Mouse (Mus musculus) liver, postnatal 0 days (tissue): Measurements from ENCODE around the gene Gm11232.

Experiments used
- CTCF ChIP-seq: sonication (generic); IDR thresholded peaks from 2 replicates; pipeline ENCODE4 v1.5.1; 2016; ENCODE audit warnings: antibody characterized with exemption, low read depth
- EP300 ChIP-seq: IDR thresholded peaks from 2 replicates; pipeline ENCODE4 v1.6.1; 2016; ENCODE audit warnings: antibody characterized with exemption, low read depth, mild to moderate bottlenecking

DNA sequence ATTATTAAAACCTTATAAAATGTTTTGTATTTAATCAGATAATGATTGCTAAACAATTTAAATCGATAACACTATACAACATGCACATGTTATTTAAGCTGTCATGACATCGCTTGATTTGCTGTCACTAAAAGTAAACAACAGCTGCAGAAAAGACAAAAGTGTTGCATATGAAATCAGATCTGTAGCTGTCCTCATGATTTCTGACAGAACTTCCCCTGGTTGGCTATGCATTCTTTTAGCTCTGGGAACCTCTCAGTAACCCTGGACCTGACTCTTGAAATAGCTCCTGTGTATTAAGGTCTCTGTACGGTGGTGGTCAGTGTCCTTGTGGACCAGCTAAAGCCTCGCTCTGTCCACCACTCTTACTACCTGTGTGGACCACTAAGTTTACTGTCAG is 30.7 kb downstream of the Gm11232 start:
- no peak for TF ChIP-seq CTCF
- no peak for TF ChIP-seq EP300
